Mouse (Mus musculus) bone marrow, adult 2 months (tissue): ENCODE measurements around the gene Gm45337.
"Not testable (repeated sequence)": the region's sequence is repeated elsewhere in the genome, so short reads cannot be mapped to it uniquely, and the experiment has no call there.

Experiments
- CTCF ChIP-seq: fragments of 200-500 bp; IDR thresholded peaks from 2 replicates; pipeline ENCODE4 v1.5.1; 2011; ENCODE audit warnings: low read length, control low read depth; ENCODE audit not compliant: control insufficient read depth, insufficient read depth
- POLR2A ChIP-seq: fragments of 200-500 bp; IDR thresholded peaks from 2 replicates; pipeline ENCODE4 v1.6.1; 2011; ENCODE audit warnings: low read depth, mild to moderate bottlenecking, control low read depth, low read length, borderline replicate concordance; ENCODE audit not compliant: control insufficient read depth

- TF ChIP-seq CTCF, POLR2A: not testable (repeated sequence)
These were observed 31.5 kb upstream of the Gm45337 start, which contains the start of gene Krtap5-2 for GRCm38 (mm10) chr7:142175905-142176304.
